8 mouse cellular contexts compared by ENCODE assay signal in the genomic region with DNA sequence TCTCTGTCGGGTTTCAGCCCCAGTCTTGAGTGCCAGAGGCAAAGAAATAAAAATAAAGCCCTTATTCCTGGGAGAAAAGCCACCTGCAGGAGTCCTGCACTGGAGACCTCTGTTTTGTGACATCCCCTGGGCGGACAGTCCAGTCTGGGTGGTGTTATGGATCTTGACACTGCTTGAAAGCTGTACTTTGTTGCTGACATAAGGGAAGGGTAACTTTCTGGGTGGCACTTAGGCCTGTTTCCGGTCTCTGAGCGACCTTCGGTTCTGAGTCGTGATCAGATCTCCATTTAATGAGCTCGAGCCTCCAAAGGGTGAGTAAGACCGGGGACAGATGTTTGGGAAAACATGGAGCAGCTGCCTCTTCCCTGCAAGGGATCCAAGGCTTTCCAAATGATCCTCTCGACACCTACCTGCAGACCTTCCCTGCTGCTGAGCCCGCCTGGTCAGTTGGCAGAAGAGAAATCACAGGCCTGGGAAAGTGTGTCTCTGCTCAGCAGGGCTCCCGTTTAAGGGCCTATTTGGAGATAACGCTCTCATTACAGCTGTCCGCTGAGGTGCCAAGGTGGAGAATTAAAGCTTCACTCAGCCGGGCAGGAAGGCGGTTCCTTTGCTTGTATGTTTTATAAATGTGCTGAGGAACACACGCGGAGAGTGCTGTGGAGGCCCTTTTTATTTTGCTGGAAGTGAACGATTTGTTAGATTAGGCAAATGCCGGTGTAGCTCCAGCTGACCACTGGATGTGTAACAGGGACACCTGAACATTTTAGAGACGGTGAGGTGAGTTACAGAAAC. TPM values are rescaled to one million over a fixed set of nuclear protein-coding genes. Genes with fewer than 3 reads are reported as not detected.
DNase-seq lines count a peak whose midpoint lies in the region; ATAC-seq and TF ChIP-seq lines count a peak whose summit lies in the region.

No protein-coding gene starts in this region.

- TF ChIP-seq EP300 in liver, embryonic 14.5 days (IDR thresholded peaks at IDR 0.05; ENCODE audit: low read depth): no peak

- peak overlapping the region; percentile 61 for H3K4me2 ChIP-seq in forebrain, embryonic 13.5 days
- H3K4me2 ChIP-seq in liver, embryonic 14.5 days (ENCODE audit: low read depth): peak overlapping the region; percentile 82
- H3K4me2 ChIP-seq in stomach, embryonic 16.5 days (ENCODE audit: low read depth, low read length): peak overlapping the region; percentile 83

- peak overlapping the region; percentile 76; the same call in 1 of the 2 replicates for H3K4me3 ChIP-seq in forebrain, embryonic 13.5 days
- peak overlapping the region; percentile 84 to 86 for H3K4me3 ChIP-seq in liver, embryonic 14.5 days (ENCODE audit: insufficient read depth in 1 of 2, low read depth in 2 of 2, low read length in 2 of 2)
- peak overlapping the region; percentile 74 for H3K4me3 ChIP-seq in stomach, embryonic 16.5 days (replicated peaks; ENCODE audit: low read length)

- no peak for TF ChIP-seq CTCF in liver, embryonic 14.5 days (IDR thresholded peaks at IDR 0.05; ENCODE audit: low read depth)

- 0 out of 2 replicates have a peak overlapping the region, but pooled peaks have one; percentile 7 for H3K27ac ChIP-seq in forebrain, embryonic 13.5 days
- peak overlapping the region; percentile 55 for H3K27ac ChIP-seq in liver, embryonic 14.5 days
- no peak overlapping the region for H3K27ac ChIP-seq in stomach, embryonic 16.5 days (ENCODE audit: low read length)

- H3K4me1 ChIP-seq in forebrain, embryonic 13.5 days: peaks cover 20% of the 10 kb centered on the region
- peaks cover 0 to 15% of the 10 kb centered on the region in 2 experiments; a peak in 3 of 4 replicates for H3K4me1 ChIP-seq in liver, embryonic 14.5 days (replicated peaks; ENCODE audit: control insufficient read depth in 2 of 2, insufficient read depth in 2 of 2, low read length in 1 of 2)
- H3K4me1 ChIP-seq in stomach, embryonic 16.5 days (ENCODE audit: control insufficient read depth, insufficient read depth, low read length): peaks cover 6% of the 10 kb centered on the region; the same call in 1 of the 2 replicates

- DNase-seq in kidney, adult 11 months: peak; percentile 7
- DNase-seq in kidney, adult 9 months: no peak
- peak; percentile 21 for DNase-seq in adipocyte (ENCODE audit: low spot score)
- no peak for DNase-seq in liver, embryonic 14.5 days (ENCODE audit: low read depth in 3 of 3, low spot score in 3 of 3)
- no peak for DNase-seq in gastrocnemius, postnatal 10 days
- no peak for DNase-seq in gastrocnemius, postnatal 25 days

- H3K9ac ChIP-seq in forebrain, embryonic 13.5 days: no peak overlapping the region
- H3K9ac ChIP-seq in liver, embryonic 14.5 days (replicated peaks): peak overlapping the region; percentile 75
- H3K9ac ChIP-seq in stomach, embryonic 16.5 days (ENCODE audit: low read length): no peak overlapping the region

- 71% methylated on average over 20 of the region's 20 CpGs for WGBS in forebrain, embryonic 13.5 days
- 66% methylated on average over 20 of the region's 20 CpGs for WGBS in liver, embryonic 14.5 days (ENCODE audit: insufficient replicate concordance)
- 76% methylated on average over 20 of the region's 20 CpGs for WGBS in stomach, embryonic 16.5 days

- no peaks in the 10 kb centered on the region for H3K27me3 ChIP-seq in forebrain, embryonic 13.5 days
- no peaks in the 10 kb centered on the region for H3K27me3 ChIP-seq in liver, embryonic 14.5 days (ENCODE audit: control insufficient read depth, insufficient read depth, low read length)
- no peaks in the 10 kb centered on the region for H3K27me3 ChIP-seq in stomach, embryonic 16.5 days (ENCODE audit: control insufficient read depth, insufficient read depth, low read length)

- H3K9me3 ChIP-seq in forebrain, embryonic 13.5 days (replicated peaks): no peaks in the 10 kb centered on the region
- no peaks in the 10 kb centered on the region for H3K9me3 ChIP-seq in liver, embryonic 14.5 days (ENCODE audit: control insufficient read depth, low read length)
- H3K9me3 ChIP-seq in stomach, embryonic 16.5 days (replicated peaks; ENCODE audit: control insufficient read depth, low read length): no peaks in the 10 kb centered on the region

- ATAC-seq in forebrain, embryonic 13.5 days: peak; percentile 54
- peak; percentile 31 for ATAC-seq in liver, embryonic 14.5 days (ENCODE audit: insufficient read depth)
- ATAC-seq in stomach, embryonic 16.5 days (ENCODE audit: insufficient read depth, low FRiP score): no peak; the same call in 1 of the 2 replicates

- no peaks in the 10 kb centered on the region for H3K36me3 ChIP-seq in forebrain, embryonic 13.5 days (ENCODE audit: poor library complexity, severe bottlenecking)
- no peaks in the 10 kb centered on the region for H3K36me3 ChIP-seq in liver, embryonic 14.5 days (replicated peaks; ENCODE audit: control insufficient read depth, insufficient read depth, low read depth)
- H3K36me3 ChIP-seq in stomach, embryonic 16.5 days (ENCODE audit: control insufficient read depth, insufficient read depth, low read length): no peaks in the 10 kb centered on the region

RNA-seq across cellular contexts. Expression of gene Cmc1, which starts 0.6 kb away (rescaled TPM):
- polyA plus RNA-seq in forebrain, embryonic 13.5 days (2015; fragmentation: Nextera tagmentation; extraction: Ambion mirVana): 47.5 and 51.9 TPM in 2 replicates
- 1.9 and 4.2 TPM in 2 replicates for polyA plus RNA-seq in liver, embryonic 14.5 days (2012; rRNA removed)
- polyA plus RNA-seq in liver, embryonic 14.5 days (2014; fragmentation: Nextera tagmentation; extraction: Ambion mirVana): 23.2 and 28.8 TPM in 2 replicates
- polyA plus RNA-seq in stomach, embryonic 16.5 days (2015; fragmentation: Nextera tagmentation; extraction: Ambion mirVana): 42.1 and 49.8 TPM in 2 replicates
- total RNA-seq in gastrocnemius, postnatal 10 days (2021): 10 to 100 TPM; 21.4 to 26.4 TPM
- total RNA-seq in gastrocnemius, postnatal 25 days (2021): 10 to 100 TPM; 15.4 to 18.5 TPM

Comparison
In these comparisons a context has a peak if more than half of its experiments do, and no peak if none do; other contexts are left out.
1. DNase-seq: peak in kidney, adult 11 months (single experiment) and adipocyte (single experiment); none in kidney, adult 9 months (single experiment), liver, embryonic 14.5 days (0 of 3), gastrocnemius, postnatal 10 days (single experiment) and gastrocnemius, postnatal 25 days (single experiment).
2. Peak in every context shown above with its lines, with median percentiles within 50 percentile points of each other: H3K4me2 ChIP-seq and H3K4me3 ChIP-seq.